Mouse (Mus musculus): ENCODE results near the gene Ier5. TPM values are rescaled to one million over a fixed set of nuclear protein-coding genes. Genes with fewer than 3 reads are reported as not detected.

The Ier5 gene
- total RNA-seq, 1 experiment: 11.7 TPM

- H3K4me3 ChIP-seq (ENCODE audit: insufficient read depth in 1 of 2, low read depth in 1 of 2, low read length in 2 of 2, poor library complexity in 1 of 2, severe bottlenecking in 1 of 2): no peak overlapping the region
- H3K4me1 ChIP-seq (ENCODE audit: control insufficient read depth in 2 of 2, insufficient read depth in 2 of 2, low read length in 2 of 2, poor library complexity in 1 of 2): peaks cover 0 to 21% of the 10 kb centered on the region in 2 experiments; a peak in 1 of 4 replicates
- no peak overlapping the region for H3K9ac ChIP-seq (ENCODE audit: insufficient read depth, low read depth, low read length, poor library complexity, severe bottlenecking)
- DNase-seq (ENCODE audit: low read depth, low spot score): no peak
- H3K9me3 ChIP-seq (ENCODE audit: control insufficient read depth, insufficient read depth, low read depth, low read length): no peaks in the 10 kb centered on the region
- no peak overlapping the region for H3K27ac ChIP-seq (ENCODE audit: insufficient read depth, low read depth, low read length, poor library complexity, severe bottlenecking)
- TF ChIP-seq ZNF384 (IDR thresholded peaks at IDR 0.05; ENCODE audit: low read depth, low read length): no peak
- TF ChIP-seq CHD2 (IDR thresholded peaks at IDR 0.05; ENCODE audit: low read depth, low read length): no peak
- TF ChIP-seq ZC3H11A (IDR thresholded peaks at IDR 0.05; ENCODE audit: borderline replicate concordance, low read depth, low read length): no peak
- TF ChIP-seq HCFC1 (IDR thresholded peaks at IDR 0.05; ENCODE audit: borderline replicate concordance, insufficient read depth, low read length): no peak
- no peak for TF ChIP-seq MAFK (IDR thresholded peaks at IDR 0.05; ENCODE audit: insufficient read depth, low read depth, low read length)
- in situ Hi-C loops (cut with MboI; ENCODE audit: low sequenced_read_pairs in 2 of 2, unreplicated experiment in 2 of 2): loop anchor here (25.0 kb wide), 1 partner anchor 662 kb away; no protein-coding TSS in a partner anchor
- H3K36me3 ChIP-seq (ENCODE audit: control insufficient read depth, insufficient read depth, low read length, poor library complexity, severe bottlenecking): no peaks in the 10 kb centered on the region
Measured at GRCm38 (mm10) chr1:155074856-155075255, 24.6 kb downstream of the Ier5 start.

GRCm38 (mm10) chr1:155073905-155074304 is 25.5 kb downstream of the Ier5 start:
- no peak overlapping the region for H3K9ac ChIP-seq (ENCODE audit: insufficient read depth, low read depth, low read length, poor library complexity, severe bottlenecking)
- H3K27ac ChIP-seq (ENCODE audit: insufficient read depth, low read depth, low read length, poor library complexity, severe bottlenecking): no peak overlapping the region
- H3K9me3 ChIP-seq (ENCODE audit: control insufficient read depth, insufficient read depth, low read depth, low read length): no peaks in the 10 kb centered on the region
- in situ Hi-C loops (cut with MboI; ENCODE audit: low sequenced_read_pairs in 2 of 2, unreplicated experiment in 2 of 2): no loop called here
- H3K4me1 ChIP-seq (ENCODE audit: control insufficient read depth in 2 of 2, insufficient read depth in 2 of 2, low read length in 2 of 2, poor library complexity in 1 of 2): peaks cover 0 to 21% of the 10 kb centered on the region in 2 experiments; a peak in 1 of 4 replicates
- H3K36me3 ChIP-seq (ENCODE audit: control insufficient read depth, insufficient read depth, low read length, poor library complexity, severe bottlenecking): no peaks in the 10 kb centered on the region
- TF ChIP-seq ZNF384 (IDR thresholded peaks at IDR 0.05; ENCODE audit: low read depth, low read length) (no peak), HCFC1 (IDR thresholded peaks at IDR 0.05; ENCODE audit: borderline replicate concordance, insufficient read depth, low read length) (no peak), ZC3H11A (IDR thresholded peaks at IDR 0.05; ENCODE audit: borderline replicate concordance, low read depth, low read length) (no peak), MAFK (IDR thresholded peaks at IDR 0.05; ENCODE audit: insufficient read depth, low read depth, low read length) (no peak), CHD2 (IDR thresholded peaks at IDR 0.05; ENCODE audit: low read depth, low read length) (no peak)
- H3K4me3 ChIP-seq (ENCODE audit: insufficient read depth in 1 of 2, low read depth in 1 of 2, low read length in 2 of 2, poor library complexity in 1 of 2, severe bottlenecking in 1 of 2): no peak overlapping the region
- no peak for DNase-seq (ENCODE audit: low read depth, low spot score)

GRCm38 (mm10) chr1:155073133-155073532 is 26.3 kb downstream of the Ier5 start:
- no peak for TF ChIP-seq CHD2 (IDR thresholded peaks at IDR 0.05; ENCODE audit: low read depth, low read length)
- peak; percentile 82; the same call in 1 of the 2 replicates for TF ChIP-seq MAFK (IDR thresholded peaks at IDR 0.05; ENCODE audit: insufficient read depth, low read depth, low read length)
- Histone ChIP-seq H3K4me3 (ENCODE audit: insufficient read depth in 1 of 2, low read depth in 1 of 2, low read length in 2 of 2, poor library complexity in 1 of 2, severe bottlenecking in 1 of 2) (no peak overlapping the region), H3K36me3 (ENCODE audit: control insufficient read depth, insufficient read depth, low read length, poor library complexity, severe bottlenecking) (no peaks in the 10 kb centered on the region), H3K4me1 (ENCODE audit: control insufficient read depth in 2 of 2, insufficient read depth in 2 of 2, low read length in 2 of 2, poor library complexity in 1 of 2) (peaks cover 0 to 21% of the 10 kb centered on the region in 2 experiments; a peak in 1 of 4 replicates), H3K9me3 (ENCODE audit: control insufficient read depth, insufficient read depth, low read depth, low read length) (no peaks in the 10 kb centered on the region), H3K27ac (ENCODE audit: insufficient read depth, low read depth, low read length, poor library complexity, severe bottlenecking) (no peak overlapping the region), H3K9ac (ENCODE audit: insufficient read depth, low read depth, low read length, poor library complexity, severe bottlenecking) (no peak overlapping the region)
- in situ Hi-C loops (cut with MboI; ENCODE audit: low sequenced_read_pairs in 2 of 2, unreplicated experiment in 2 of 2): no loop called here
- no peak for DNase-seq (ENCODE audit: low read depth, low spot score)

- Histone ChIP-seq H3K9ac (ENCODE audit: insufficient read depth, low read depth, low read length, poor library complexity, severe bottlenecking) (no peak overlapping the region), H3K9me3 (ENCODE audit: control insufficient read depth, insufficient read depth, low read depth, low read length) (no peaks in the 10 kb centered on the region), H3K4me3 (ENCODE audit: insufficient read depth in 1 of 2, low read depth in 1 of 2, low read length in 2 of 2, poor library complexity in 1 of 2, severe bottlenecking in 1 of 2) (no peak overlapping the region), H3K36me3 (ENCODE audit: control insufficient read depth, insufficient read depth, low read length, poor library complexity, severe bottlenecking) (no peaks in the 10 kb centered on the region), H3K4me1 (ENCODE audit: control insufficient read depth in 2 of 2, insufficient read depth in 2 of 2, low read length in 2 of 2, poor library complexity in 1 of 2) (peaks cover 0 to 19% of the 10 kb centered on the region in 2 experiments; a peak in 1 of 4 replicates), H3K27ac (ENCODE audit: insufficient read depth, low read depth, low read length, poor library complexity, severe bottlenecking) (no peak overlapping the region)
- TF ChIP-seq MAFK (IDR thresholded peaks at IDR 0.05; ENCODE audit: insufficient read depth, low read depth, low read length): no peak
- in situ Hi-C loops (cut with MboI; ENCODE audit: low sequenced_read_pairs in 2 of 2, unreplicated experiment in 2 of 2): no loop called here
- no peak for DNase-seq (ENCODE audit: low read depth, low spot score)
Measured at GRCm38 (mm10) chr1:155071287-155071876, 28.1 kb downstream of the Ier5 start.
